11 mouse cellular contexts compared by ENCODE assay signal in the genomic region with DNA sequence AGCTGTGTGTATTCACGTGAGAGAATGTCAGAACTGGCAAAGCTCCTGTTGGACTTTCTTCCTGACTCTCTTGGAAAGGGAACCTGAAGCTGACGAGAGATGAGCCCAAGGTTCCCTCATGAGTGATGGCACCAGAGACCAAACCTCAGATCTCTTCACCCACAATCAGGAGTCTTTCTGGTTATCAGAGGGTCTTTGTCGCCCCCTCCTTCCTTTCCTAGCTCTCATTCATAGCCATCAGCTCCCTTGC.
DNase-seq lines count a peak whose midpoint lies in the region; ATAC-seq and TF ChIP-seq lines count a peak whose summit lies in the region.
"Had no signal": no experiment of that assay in that cellular context is flagged by ENCODE, and none has a peak within 500 bp of the region (broad histone marks: within the 10 kb centered on the region; RNA-seq: fewer than 3 reads in every experiment).

No protein-coding gene starts in this region.

- no peak for ATAC-seq in midbrain, embryonic 13.5 days
- ATAC-seq in intestine, postnatal 0 days: no peak
- ATAC-seq: liver, postnatal 0 days had no signal

- no peak for DNase-seq in testis, postnatal 14 days (ENCODE audit: low spot score)
- no peak for DNase-seq in hindbrain, embryonic 10.5 days (ENCODE audit: low spot score)
- DNase-seq in kidney, postnatal 4 days: no peak
- DNase-seq in kidney, adult 18-20 months: no peak
- DNase-seq: liver, postnatal 0 days had no signal

- no peak for TF ChIP-seq CTCF in testis, adult 2 months (IDR thresholded peaks at IDR 0.05; ENCODE audit: control insufficient read depth, insufficient read depth, insufficient replicate concordance, low read depth, low read length)
- TF ChIP-seq CTCF in intestine, postnatal 0 days (IDR thresholded peaks at IDR 0.05; ENCODE audit: low read depth): no peak

- H3K4me3 ChIP-seq in testis, adult 2 months (ENCODE audit: control insufficient read depth, low read depth, low read length): peak overlapping the region; percentile 86
- H3K4me3 ChIP-seq in hindbrain, embryonic 10.5 days: peak overlapping the region; percentile 26; the same call in 1 of the 2 replicates
- H3K4me3 ChIP-seq in midbrain, embryonic 13.5 days (replicated peaks): no peak overlapping the region
- no peak overlapping the region for H3K4me3 ChIP-seq in intestine, postnatal 0 days (ENCODE audit: low read depth, low read length)
- H3K4me3 ChIP-seq: heart, embryonic 12.5 days; limb, embryonic 13.5 days had no signal

- peak overlapping the region; percentile 52 for H3K27ac ChIP-seq in testis, adult 2 months (ENCODE audit: control insufficient read depth, insufficient read depth, low read depth, low read length)
- peak overlapping the region; percentile 92 for H3K27ac ChIP-seq in hindbrain, embryonic 10.5 days
- H3K27ac ChIP-seq in midbrain, embryonic 13.5 days: peak overlapping the region; percentile 100
- H3K27ac ChIP-seq in intestine, postnatal 0 days (ENCODE audit: low read depth, low read length): no peak overlapping the region
- H3K27ac ChIP-seq: kidney, postnatal 0 days; limb, embryonic 13.5 days had no signal

- WGBS in hindbrain, embryonic 10.5 days: 30% methylated on average over 3 of the region's 3 CpGs
- 2% methylated on average over 3 of the region's 3 CpGs for WGBS in midbrain, embryonic 13.5 days
- 45% methylated on average over 3 of the region's 3 CpGs for WGBS in intestine, postnatal 0 days

- peak overlapping the region; percentile 56 for H3K9ac ChIP-seq in midbrain, embryonic 13.5 days (replicated peaks)
- H3K9ac ChIP-seq in intestine, postnatal 0 days (ENCODE audit: low read depth, low read length): no peak overlapping the region
- H3K9ac ChIP-seq: heart, embryonic 12.5 days; limb, embryonic 13.5 days; liver, postnatal 0 days had no signal

- H3K36me3 ChIP-seq in testis, adult 2 months (ENCODE audit: control insufficient read depth, insufficient read depth, low read length): no peaks in the 10 kb centered on the region
- H3K36me3 ChIP-seq in hindbrain, embryonic 10.5 days: no peaks in the 10 kb centered on the region
- no peaks in the 10 kb centered on the region for H3K36me3 ChIP-seq in midbrain, embryonic 13.5 days
- no peaks in the 10 kb centered on the region for H3K36me3 ChIP-seq in intestine, postnatal 0 days (ENCODE audit: control insufficient read depth, insufficient read depth)
- H3K36me3 ChIP-seq: heart, embryonic 12.5 days; limb, embryonic 13.5 days had no signal

- H3K27me3 ChIP-seq in testis, adult 2 months (ENCODE audit: control insufficient read depth, insufficient read depth, low read length): no peaks in the 10 kb centered on the region
- H3K27me3 ChIP-seq in hindbrain, embryonic 10.5 days (ENCODE audit: insufficient read depth, poor library complexity, severe bottlenecking): peaks cover 6% of the 10 kb centered on the region
- no peaks in the 10 kb centered on the region for H3K27me3 ChIP-seq in midbrain, embryonic 13.5 days
- no peaks in the 10 kb centered on the region for H3K27me3 ChIP-seq in intestine, postnatal 0 days (replicated peaks; ENCODE audit: control insufficient read depth, insufficient read depth, low read length)
- H3K27me3 ChIP-seq: heart, embryonic 12.5 days; limb, embryonic 13.5 days had no signal

- no peak; the same call in 1 of the 2 replicates for TF ChIP-seq POLR2A in testis, adult 2 months (IDR thresholded peaks at IDR 0.05; ENCODE audit: control insufficient read depth, low read depth, low read length)

- no peaks in the 10 kb centered on the region for H3K9me3 ChIP-seq in hindbrain, embryonic 10.5 days
- H3K9me3 ChIP-seq in midbrain, embryonic 13.5 days: no peaks in the 10 kb centered on the region
- no peaks in the 10 kb centered on the region for H3K9me3 ChIP-seq in intestine, postnatal 0 days (ENCODE audit: control insufficient read depth)
- H3K9me3 ChIP-seq: heart, embryonic 12.5 days; limb, embryonic 13.5 days had no signal

- peak overlapping the region; percentile 35 for H3K4me2 ChIP-seq in midbrain, embryonic 13.5 days (replicated peaks)
- no peak overlapping the region for H3K4me2 ChIP-seq in intestine, postnatal 0 days (replicated peaks; ENCODE audit: low read depth)
- H3K4me2 ChIP-seq: heart, embryonic 12.5 days; limb, embryonic 13.5 days had no signal

- H3K4me1 ChIP-seq in testis, adult 2 months (ENCODE audit: control insufficient read depth, insufficient read depth, low read length): no peaks in the 10 kb centered on the region
- H3K4me1 ChIP-seq in hindbrain, embryonic 10.5 days (replicated peaks): peaks cover 52% of the 10 kb centered on the region
- peaks cover 56% of the 10 kb centered on the region for H3K4me1 ChIP-seq in midbrain, embryonic 13.5 days (replicated peaks)
- H3K4me1 ChIP-seq in intestine, postnatal 0 days (replicated peaks; ENCODE audit: control insufficient read depth, insufficient read depth, low read length): 0 out of 2 replicates have a peak, but pooled peaks cover 6% of the 10 kb centered on the region
- H3K4me1 ChIP-seq: limb, embryonic 13.5 days had no signal

Comparison
In these comparisons a context has a peak if more than half of its experiments do, and no peak if none do; other contexts are left out.
1. H3K4me3 ChIP-seq: peak in testis, adult 2 months (single experiment) and hindbrain, embryonic 10.5 days (single experiment); none in midbrain, embryonic 13.5 days (single experiment) and intestine, postnatal 0 days (single experiment).